Mouse (Mus musculus) left cerebral cortex, adult 18-20 months (tissue): ENCODE results near the gene Rab25. TPM values are rescaled to one million over a fixed set of nuclear protein-coding genes. Genes with fewer than 3 reads are reported as not detected.
A peak's percentile ranks its signal among the peaks of the same experiment; 100 is the strongest.

Source experiments
- DNase-seq, 2 experiments: peaks; one replicate each; pipeline ENCODE4 v3.0.0; 2021 to 2022; ENCODE audit warnings: low spot score in 2 of 2, mixed read lengths in 1 of 2
- total RNA-seq, 2 experiments: library from RNA; stranded (reverse); gene quantifications; 2 replicates each; pipeline ENCODE4 v1.2.3; 2021

Rab25 gene
- total RNA-seq, 2 experiments from 2014 or later, result not detected

GRCm38 (mm10) chr3:88542486-88542885, 5.6 kb downstream of the Rab25 start:
- DNase-seq, result no peak

- DNase-seq, result no peak
These were observed 6.3 kb downstream of the Rab25 start for GRCm38 (mm10) chr3:88541622-88542401.

- no peak for DNase-seq
These were observed 8.0 kb downstream of the Rab25 start for GRCm38 (mm10) chr3:88540085-88540484.

- DNase-seq, result no peak
These were observed 8.7 kb downstream of the Rab25 start for GRCm38 (mm10) chr3:88539397-88539796.

GRCm38 (mm10) chr3:88538271-88539145, 9.6 kb downstream of the Rab25 start:
- no peak for DNase-seq

GRCm38 (mm10) chr3:88537146-88537545, 11.0 kb downstream of the Rab25 start:
- no peak for DNase-seq

- DNase-seq, result peak; percentile 70 to 79
These were observed 11.8 kb downstream of the Rab25 start for GRCm38 (mm10) chr3:88536103-88536930.

GRCm38 (mm10) chr3:88535527-88535926, 12.6 kb downstream of the Rab25 start:
- DNase-seq, result no peak

GRCm38 (mm10) chr3:88535005-88535404, 13.1 kb downstream of the Rab25 start:
- DNase-seq, result no peak

- no peak for DNase-seq
These were observed 14.4 kb downstream of the Rab25 start for GRCm38 (mm10) chr3:88533706-88534105.

GRCm38 (mm10) chr3:88532689-88533511, 15.2 kb downstream of the Rab25 start:
- DNase-seq, result peak in 1 of 2 experiments; percentile 16

- DNase-seq, result no peak
These were observed 15.8 kb downstream of the Rab25 start, which contains the start of gene Mex3a for GRCm38 (mm10) chr3:88532299-88532674. Gene Mex3a, plus strand, starts transcription at chr3:88532395.

GRCm38 (mm10) chr3:88531348-88532298, 16.5 kb downstream of the Rab25 start:
- peak; percentile 84 to 90 for DNase-seq

- DNase-seq, result no peak
These were observed 17.8 kb downstream of the Rab25 start for GRCm38 (mm10) chr3:88530082-88530864.

- DNase-seq, result no peak
These were observed 18.7 kb downstream of the Rab25 start for GRCm38 (mm10) chr3:88529204-88530000.

GRCm38 (mm10) chr3:88528646-88529045, 19.5 kb downstream of the Rab25 start:
- no peak for DNase-seq

GRCm38 (mm10) chr3:88527565-88527964, 20.5 kb downstream of the Rab25 start:
- no peak for DNase-seq
